Mouse (Mus musculus) limb, embryonic 14.5 days (tissue): ENCODE results near the gene Bbip1. TPM values are rescaled to one million over a fixed set of nuclear protein-coding genes. Genes with fewer than 3 reads are reported as not detected.

Experiments
- ATAC-seq: fragments of 200-750 bp; cut with Nextera tagmentation; 2 replicates; pipeline ENCODE4 v1.8.0; 2017; ENCODE audit warnings: low read depth, moderate number of reproducible peaks, moderate TSS enrichment; ENCODE audit not compliant: low FRiP score
- DNase-seq: peaks from one replicate; pipeline ENCODE4 v3.0.0-alpha.2; 2015; ENCODE audit warnings: low spot score
- H3K27ac ChIP-seq: fragments of 300-500 bp; sonication (generic); replicated peaks from 2 replicates; pipeline ENCODE4 v1.5.1; 2014; ENCODE audit warnings: low read depth, mild to moderate bottlenecking, low read length, moderate library complexity, mixed read lengths
- H3K27me3 ChIP-seq: fragments of 300-500 bp; sonication (generic); 2 replicates; pipeline ENCODE4 v1.6.1; 2014; ENCODE audit warnings: low read length, mixed read lengths; ENCODE audit not compliant: control insufficient read depth, insufficient read depth
- H3K36me3 ChIP-seq: fragments of 300-500 bp; sonication (generic); 2 replicates; pipeline ENCODE4 v1.6.1; 2014; ENCODE audit warnings: mild to moderate bottlenecking, low read length, moderate library complexity, mixed read lengths; ENCODE audit not compliant: control insufficient read depth, insufficient read depth
- H3K4me1 ChIP-seq: fragments of 300-500 bp; sonication (generic); 2 replicates; pipeline ENCODE4 v1.6.1; 2014; ENCODE audit warnings: antibody characterized with exemption, low read length, mixed read lengths; ENCODE audit not compliant: control insufficient read depth, insufficient read depth
- H3K4me2 ChIP-seq: fragments of 300-500 bp; sonication (generic); replicated peaks from 2 replicates; pipeline ENCODE4 v1.6.1; 2014; ENCODE audit warnings: low read depth, mild to moderate bottlenecking, low read length, moderate library complexity; ENCODE audit not compliant: severe bottlenecking
- H3K4me3 ChIP-seq: fragments of 300-500 bp; sonication (generic); replicated peaks from 2 replicates; pipeline ENCODE4 v1.5.1; 2014; ENCODE audit warnings: low read length
- H3K9ac ChIP-seq: fragments of 300-500 bp; sonication (generic); 2 replicates; pipeline ENCODE4 v1.6.1; 2014; ENCODE audit warnings: mild to moderate bottlenecking, low read depth, low read length, moderate library complexity; ENCODE audit not compliant: severe bottlenecking
- H3K9me3 ChIP-seq: fragments of 300-500 bp; sonication (generic); 2 replicates; pipeline ENCODE4 v1.6.1; 2016; ENCODE audit warnings: low read length; ENCODE audit not compliant: control insufficient read depth
- POLR2A ChIP-seq: fragments of 200-500 bp; IDR thresholded peaks from 2 replicates; pipeline ENCODE4 v1.8.0; 2012; ENCODE audit warnings: inconsistent platforms, mild to moderate bottlenecking, moderate library complexity, borderline replicate concordance; ENCODE audit not compliant: insufficient read depth, insufficient read length; ENCODE audit errors: extremely low read depth
- WGBS: fragments of 180-500 bp; shearing (Covaris S2); extraction: QIAGEN DNeasy Blood & Tissue Kit; methylation state at CpG from one replicate; pipeline ENCODE4 v1.1.7; 2014; 5-methylcytosine and 5-hydroxymethylcytosine counted together
- polyA plus RNA-seq, 2 experiments: library from polyadenylated mRNA; depleted of rRNA in 1 of 2; stranded (reverse) in 1 of 2; unstranded in 1 of 2; fragments of >200 nt; fragmentation: Nextera tagmentation in 1 of 2; extraction: Ambion mirVana in 1 of 2; gene quantifications; 2 replicates each; pipeline versions ENCODE4 v1.2.1 to v1.2.3; 2012 to 2014

Gene Bbip1
- polyA plus RNA-seq, 2 experiments = 57.2 to 78.8 TPM

DNA sequence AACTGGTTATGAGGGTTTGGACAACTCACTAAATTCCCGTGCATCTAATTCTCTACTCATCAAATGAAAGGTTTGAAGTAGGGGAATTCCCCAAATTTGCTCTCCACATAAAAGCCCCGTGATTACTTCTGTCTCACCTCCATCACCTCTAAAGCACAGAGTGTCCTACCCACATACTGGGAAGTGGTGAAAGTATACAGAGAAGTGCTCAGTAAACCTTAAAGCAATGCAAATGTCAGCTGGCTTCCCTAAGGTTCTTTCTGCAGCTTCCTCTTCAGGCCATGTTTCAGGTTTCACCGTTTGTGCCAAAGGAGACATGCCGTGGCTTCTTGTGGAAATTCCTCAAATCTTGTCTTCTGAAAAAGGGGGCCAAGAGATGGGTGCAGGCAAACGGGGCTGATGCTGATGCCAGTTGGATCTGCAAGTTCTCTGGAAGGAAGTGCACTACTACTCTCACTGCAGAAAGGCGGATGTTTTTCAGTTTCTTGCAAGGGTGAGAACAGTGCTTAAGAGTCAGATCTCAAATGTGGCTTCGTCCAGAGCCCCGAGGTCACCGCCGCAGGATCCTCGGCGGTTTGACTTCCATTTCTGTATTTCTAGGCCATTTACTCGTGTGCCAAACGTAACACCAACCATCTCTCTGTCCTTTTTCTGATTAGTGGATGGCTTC, 44.4 kb downstream of the Bbip1 start:
- Histone ChIP-seq H3K9ac (no peak overlapping the region), H3K4me2 (no peak overlapping the region), H3K27me3 (no peaks in the 10 kb centered on the region), H3K9me3 (no peaks in the 10 kb centered on the region), H3K36me3 (no peaks in the 10 kb centered on the region), H3K4me1 (peaks cover 32% of the 10 kb centered on the region), H3K4me3 (no peak overlapping the region), H3K27ac (no peak overlapping the region)
- WGBS = 74% methylated on average over 14 of the region's 14 CpGs
- no peak for TF ChIP-seq POLR2A
- ATAC-seq = no peak
- no peak for DNase-seq

DNA sequence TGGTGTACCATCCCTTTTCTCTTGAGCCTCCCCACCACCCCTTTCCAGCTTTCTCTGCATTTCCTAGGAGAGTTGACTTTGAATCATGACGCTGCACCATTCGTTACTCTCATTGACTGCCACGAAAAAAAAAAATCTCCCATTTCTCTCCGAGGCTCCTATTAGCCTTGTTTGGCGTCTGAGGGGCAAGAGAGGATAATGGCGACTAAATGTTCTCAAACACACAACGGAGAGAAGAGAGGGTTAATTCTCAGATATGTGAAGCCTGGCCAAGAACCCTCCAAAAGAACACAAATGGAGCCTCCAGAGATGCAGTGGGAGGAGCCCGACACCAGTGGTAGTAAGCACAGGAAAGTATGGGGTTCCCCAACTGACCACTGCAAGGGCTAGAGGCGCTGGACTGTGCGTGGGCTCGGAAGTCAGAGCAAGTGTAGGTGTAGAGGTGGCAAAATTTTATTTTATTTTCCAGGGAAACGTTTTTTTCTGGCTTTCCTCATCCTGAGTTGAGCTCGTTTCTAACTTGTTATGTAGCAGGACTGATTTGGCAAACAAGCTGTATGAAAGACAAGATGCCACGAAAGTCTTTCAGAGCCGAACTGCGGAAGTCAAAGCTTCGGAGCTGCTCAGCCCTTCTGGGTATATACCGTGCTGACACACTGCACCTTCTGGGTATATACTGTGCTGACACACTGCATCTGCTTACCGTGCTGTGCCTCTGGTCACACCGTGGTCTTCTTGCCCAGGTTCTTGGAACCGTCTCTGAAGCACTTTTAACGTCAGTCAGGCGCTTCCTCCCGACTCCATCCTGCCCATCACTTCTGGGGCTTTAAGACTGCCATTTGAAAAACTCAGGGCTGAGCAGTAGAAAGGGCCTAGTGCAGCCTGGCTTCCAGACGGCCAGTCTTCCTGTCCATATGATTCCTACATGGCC, 45.2 kb downstream of the Bbip1 start:
- no peak for TF ChIP-seq POLR2A
- no peak overlapping the region for H3K27ac ChIP-seq
- no peaks in the 10 kb centered on the region for H3K9me3 ChIP-seq
- H3K4me2 ChIP-seq = no peak overlapping the region
- no peak for ATAC-seq
- DNase-seq = no peak
- no peak overlapping the region for H3K4me3 ChIP-seq
- no peaks in the 10 kb centered on the region for H3K27me3 ChIP-seq
- 80% methylated on average over 25 of the region's 25 CpGs for WGBS
- no peak overlapping the region for H3K9ac ChIP-seq
- H3K36me3 ChIP-seq = no peaks in the 10 kb centered on the region
- peaks cover 34% of the 10 kb centered on the region for H3K4me1 ChIP-seq

DNA sequence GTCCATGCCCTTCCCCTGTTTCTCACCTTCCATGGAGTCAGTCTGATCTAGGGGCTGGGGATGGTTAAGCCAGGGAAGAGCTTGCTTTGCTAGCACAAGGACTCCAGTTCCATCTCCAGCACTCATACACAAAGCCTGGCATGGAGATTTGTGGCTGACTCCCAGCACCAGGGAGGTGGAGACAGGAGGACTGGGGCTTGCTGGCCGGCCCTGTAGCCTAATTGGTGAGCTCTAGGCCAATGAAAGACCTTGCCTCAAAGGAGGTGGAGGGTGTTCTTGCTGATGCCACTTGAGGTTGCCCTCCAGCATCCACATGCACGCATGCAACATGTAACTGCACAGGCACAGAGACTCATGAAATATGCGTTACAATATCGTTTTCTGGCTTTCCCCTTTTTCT, 45.9 kb downstream of the Bbip1 start:
- ATAC-seq = no peak
- Histone ChIP-seq H3K4me3 (no peak overlapping the region), H3K4me2 (no peak overlapping the region), H3K27me3 (no peaks in the 10 kb centered on the region), H3K4me1 (peaks cover 41% of the 10 kb centered on the region), H3K27ac (no peak overlapping the region), H3K9ac (no peak overlapping the region), H3K36me3 (no peaks in the 10 kb centered on the region), H3K9me3 (no peaks in the 10 kb centered on the region)
- 79% methylated on average over 4 of the region's 4 CpGs for WGBS
- TF ChIP-seq POLR2A = no peak
- DNase-seq = no peak

DNA sequence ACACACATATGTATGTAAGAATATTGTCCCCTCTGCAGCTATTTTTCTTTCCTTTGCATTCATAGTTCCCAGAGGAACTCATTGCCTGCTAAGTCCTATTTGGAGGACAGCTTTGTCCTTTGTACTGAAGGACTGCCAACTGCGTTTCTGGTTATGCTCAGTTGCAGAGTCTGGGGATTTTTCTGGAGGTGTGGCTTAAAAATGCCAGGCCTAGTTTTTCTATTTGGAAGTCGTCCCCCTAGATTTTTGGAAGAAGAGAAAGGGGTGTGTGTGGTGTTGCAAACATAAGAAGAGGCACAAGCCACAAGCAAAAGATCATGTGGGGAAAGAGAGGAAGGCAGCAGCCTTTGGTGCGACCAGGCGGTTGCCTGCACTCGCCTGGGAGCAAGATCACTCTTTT, 46.4 kb downstream of the Bbip1 start:
- DNase-seq (no peak), ATAC-seq (no peak)
- Histone ChIP-seq H3K27ac (no peak overlapping the region), H3K4me1 (peaks cover 46% of the 10 kb centered on the region), H3K9ac (no peak overlapping the region), H3K4me3 (no peak overlapping the region), H3K27me3 (no peaks in the 10 kb centered on the region), H3K36me3 (no peaks in the 10 kb centered on the region), H3K9me3 (no peaks in the 10 kb centered on the region), H3K4me2 (no peak overlapping the region)
- WGBS = 71% methylated on average over 5 of the region's 5 CpGs
- TF ChIP-seq POLR2A = no peak

DNA sequence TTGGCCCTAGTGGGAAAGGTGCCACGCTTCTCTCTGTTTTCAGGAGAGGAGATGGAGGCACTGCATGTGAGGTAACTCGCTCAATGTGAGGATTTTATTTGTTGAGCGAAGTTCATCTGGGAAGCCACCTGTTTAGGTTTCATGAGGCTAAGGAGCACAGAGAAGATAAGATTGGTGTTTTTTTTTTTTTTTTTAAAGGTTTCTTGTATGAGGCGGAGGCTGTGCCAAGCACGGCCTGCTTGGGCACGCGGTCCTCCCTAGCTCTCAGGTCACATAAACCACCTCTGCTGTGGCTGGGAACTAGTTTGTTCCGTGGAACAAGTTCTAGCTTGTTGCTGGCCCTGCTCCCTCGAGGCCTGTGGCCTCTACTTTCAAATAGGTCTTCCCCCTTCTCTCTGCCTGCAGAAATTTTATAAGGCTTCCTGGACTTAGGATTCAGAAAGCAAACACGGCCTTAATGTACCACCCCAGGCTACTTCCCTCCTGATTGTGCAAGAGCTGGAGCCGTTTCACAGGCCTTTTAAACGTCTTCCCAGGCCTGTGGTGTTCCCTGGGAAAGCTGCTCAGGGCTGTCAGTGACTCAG, 49.8 kb downstream of the Bbip1 start:
- peak overlapping the region; percentile 88 for H3K27ac ChIP-seq
- no peak for DNase-seq

More for the DNA sequence above, 49.8 kb downstream of the Bbip1 start:
- WGBS = 35% methylated on average over 12 of the region's 12 CpGs
- H3K4me2 ChIP-seq = no peak overlapping the region
- H3K36me3 ChIP-seq = no peaks in the 10 kb centered on the region
- H3K27me3 ChIP-seq = no peaks in the 10 kb centered on the region
- 0 out of 2 replicates have a peak, but pooled peaks have one; percentile 34 for ATAC-seq
- H3K9me3 ChIP-seq = no peaks in the 10 kb centered on the region
- no peak for TF ChIP-seq POLR2A
- no peak overlapping the region for H3K4me3 ChIP-seq
- no peak overlapping the region for H3K9ac ChIP-seq
- H3K4me1 ChIP-seq = peaks cover 56% of the 10 kb centered on the region
